Mouse (Mus musculus): Measurements from ENCODE around the gene Zfp423. TPM values are rescaled to one million over a fixed set of nuclear protein-coding genes. Genes with fewer than 3 reads are reported as not detected.

The Zfp423 gene
- total and polyA plus RNA-seq, 3 experiments = not detected

GRCm38 (mm10) chr8:87891884-87892283 lies 67.5 kb downstream of the Zfp423 start:
- DNase-seq (ENCODE audit: low read depth, low spot score) = no peak
- no peak overlapping the region for H3K9ac ChIP-seq (ENCODE audit: control insufficient read depth, low read depth, low read length, poor library complexity, severe bottlenecking)
- no peak overlapping the region for H3K27ac ChIP-seq (ENCODE audit: control insufficient read depth, low read depth, low read length)
- no peaks in the 10 kb centered on the region for H3K27me3 ChIP-seq (ENCODE audit: control insufficient read depth in 1 of 2, insufficient read depth in 2 of 2, low read length in 2 of 2)
- TF ChIP-seq E2F4 (IDR thresholded peaks at IDR 0.05; ENCODE audit: borderline replicate concordance, low read depth, low read length) (no peak), MYB (IDR thresholded peaks at IDR 0.05; ENCODE audit: low read depth, low read length) (no peak), ZMIZ1 (IDR thresholded peaks at IDR 0.05; ENCODE audit: low read depth, low read length) (no peak), USF2 (IDR thresholded peaks at IDR 0.05; ENCODE audit: borderline replicate concordance in 1 of 2, insufficient read depth in 1 of 2, low read depth in 1 of 2, low read length in 2 of 2) (no peak), USF1 (IDR thresholded peaks at IDR 0.05; ENCODE audit: low read depth, low read length) (no peak), ELF1 (IDR thresholded peaks at IDR 0.05; ENCODE audit: low read depth, low read length) (no peak), TBP (IDR thresholded peaks at IDR 0.05; ENCODE audit: low read depth, low read length) (no peak), EP300 (IDR thresholded peaks at IDR 0.05; ENCODE audit: low read depth in 1 of 2, low read length in 2 of 2) (no peak), MXI1 (IDR thresholded peaks at IDR 0.05; ENCODE audit: low read depth, low read length) (no peak)
- H3K9me3 ChIP-seq (replicated peaks; ENCODE audit: insufficient read depth, low read length) = no peaks in the 10 kb centered on the region
- no peaks in the 10 kb centered on the region for H3K4me1 ChIP-seq (ENCODE audit: control insufficient read depth in 1 of 2, insufficient read depth in 2 of 2, low read length in 2 of 2)
- H3K4me3 ChIP-seq (ENCODE audit: control insufficient read depth in 1 of 2, insufficient read depth in 1 of 2, low read depth in 2 of 2, low read length in 2 of 2) = no peak overlapping the region
- no peaks in the 10 kb centered on the region for H3K36me3 ChIP-seq (ENCODE audit: control insufficient read depth in 1 of 2, insufficient read depth in 2 of 2, low read length in 2 of 2)
- no peaks in the 10 kb centered on the region for H3K79me2 ChIP-seq (ENCODE audit: control insufficient read depth, insufficient read depth, low read length, poor library complexity)

DNA sequence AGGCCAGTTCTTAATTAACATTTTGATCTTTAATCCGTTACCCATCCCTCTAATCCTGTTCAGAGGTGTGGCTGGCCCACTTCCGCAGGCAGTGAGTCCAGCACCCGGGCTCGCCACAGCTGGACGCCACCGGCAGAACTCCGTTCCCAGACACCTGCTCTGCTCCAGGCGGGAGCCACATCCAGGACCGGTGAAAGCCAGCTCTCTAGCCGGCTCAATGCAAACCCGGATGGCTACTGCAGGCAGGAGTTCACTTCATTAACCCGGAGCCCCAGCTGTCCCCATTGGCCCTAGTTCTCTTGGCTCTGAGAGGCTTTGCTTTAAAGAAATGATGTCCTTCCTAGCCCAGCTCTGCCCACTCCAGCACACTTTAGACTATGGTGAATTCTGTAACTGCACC lies 71.4 kb downstream of the Zfp423 start:
- no peak overlapping the region for H3K27ac ChIP-seq (ENCODE audit: control insufficient read depth, low read depth, low read length)
- DNase-seq (ENCODE audit: low read depth, low spot score) = no peak
- H3K9me3 ChIP-seq (replicated peaks; ENCODE audit: insufficient read depth, low read length) = no peaks in the 10 kb centered on the region
- H3K36me3 ChIP-seq (ENCODE audit: control insufficient read depth in 1 of 2, insufficient read depth in 2 of 2, low read length in 2 of 2) = no peaks in the 10 kb centered on the region
- H3K79me2 ChIP-seq (ENCODE audit: control insufficient read depth, insufficient read depth, low read length, poor library complexity) = no peaks in the 10 kb centered on the region
- H3K4me3 ChIP-seq (ENCODE audit: control insufficient read depth in 1 of 2, insufficient read depth in 1 of 2, low read depth in 2 of 2, low read length in 2 of 2) = no peak overlapping the region
- no peak overlapping the region for H3K9ac ChIP-seq (ENCODE audit: control insufficient read depth, low read depth, low read length, poor library complexity, severe bottlenecking)
- TF ChIP-seq CHD2 (IDR thresholded peaks at IDR 0.05; ENCODE audit: low read length) (no peak), NRF1 (IDR thresholded peaks at IDR 0.05; ENCODE audit: insufficient read depth, low read depth, low read length, poor library complexity, severe bottlenecking) (no peak), GATA1 (IDR thresholded peaks at IDR 0.05; ENCODE audit: low read depth, low read length) (no peak)
- H3K4me1 ChIP-seq (ENCODE audit: control insufficient read depth in 1 of 2, insufficient read depth in 2 of 2, low read length in 2 of 2) = no peaks in the 10 kb centered on the region
- H3K27me3 ChIP-seq (ENCODE audit: control insufficient read depth in 1 of 2, insufficient read depth in 2 of 2, low read length in 2 of 2) = no peaks in the 10 kb centered on the region

- TF ChIP-seq ZMIZ1 (IDR thresholded peaks at IDR 0.05; ENCODE audit: low read depth, low read length) (no peak), HCFC1 (IDR thresholded peaks at IDR 0.05; ENCODE audit: low read depth, low read length) (no peak), UBTF (IDR thresholded peaks at IDR 0.05; ENCODE audit: borderline replicate concordance, insufficient read depth, low read depth, low read length) (no peak), RAD21 (IDR thresholded peaks at IDR 0.05; ENCODE audit: low read depth, low read length) (no peak), MYB (IDR thresholded peaks at IDR 0.05; ENCODE audit: low read depth, low read length) (no peak), GATA1 (IDR thresholded peaks at IDR 0.05; ENCODE audit: low read depth, low read length) (no peak), POLR2AphosphoS2 (IDR thresholded peaks at IDR 0.05; ENCODE audit: low read length) (no peak), MAFK (IDR thresholded peaks at IDR 0.05; ENCODE audit: borderline replicate concordance, low read depth, low read length) (no peak), NRF1 (IDR thresholded peaks at IDR 0.05; ENCODE audit: insufficient read depth, low read depth, low read length, poor library complexity, severe bottlenecking) (no peak), SIN3A (IDR thresholded peaks at IDR 0.05; ENCODE audit: low read length) (no peak)
Measured at GRCm38 (mm10) chr8:87881088-87881487, 78.3 kb downstream of the Zfp423 start.

More at GRCm38 (mm10) chr8:87881088-87881487, 78.3 kb downstream of the Zfp423 start:
- H3K4me1 ChIP-seq (ENCODE audit: control insufficient read depth in 1 of 2, insufficient read depth in 2 of 2, low read length in 2 of 2) = no peaks in the 10 kb centered on the region
- H3K9me3 ChIP-seq (replicated peaks; ENCODE audit: insufficient read depth, low read length) = no peaks in the 10 kb centered on the region
- no peaks in the 10 kb centered on the region for H3K79me2 ChIP-seq (ENCODE audit: control insufficient read depth, insufficient read depth, low read length, poor library complexity)
- no peak overlapping the region for H3K9ac ChIP-seq (ENCODE audit: control insufficient read depth, low read depth, low read length, poor library complexity, severe bottlenecking)
- no peak for DNase-seq (ENCODE audit: low read depth, low spot score)
- H3K36me3 ChIP-seq (ENCODE audit: control insufficient read depth in 1 of 2, insufficient read depth in 2 of 2, low read length in 2 of 2) = no peaks in the 10 kb centered on the region
- no peak overlapping the region for H3K27ac ChIP-seq (ENCODE audit: control insufficient read depth, low read depth, low read length)
- no peak overlapping the region for H3K4me3 ChIP-seq (ENCODE audit: control insufficient read depth in 1 of 2, insufficient read depth in 1 of 2, low read depth in 2 of 2, low read length in 2 of 2)
- no peaks in the 10 kb centered on the region for H3K27me3 ChIP-seq (ENCODE audit: control insufficient read depth in 1 of 2, insufficient read depth in 2 of 2, low read length in 2 of 2)
